Mouse (Mus musculus) thymus, adult 2 months (tissue): ENCODE data around the gene Gm17359. TPM values are rescaled to one million over a fixed set of nuclear protein-coding genes. Genes with fewer than 3 reads are reported as not detected.

Experiments used
- DNase-seq: peaks from one replicate; pipeline ENCODE4 v3.0.0; 2021
- H3K27ac ChIP-seq: fragments of 200-500 bp; 2 replicates; pipeline ENCODE4 v1.5.1; 2012; ENCODE audit warnings: low read length, control low read depth; ENCODE audit not compliant: control insufficient read depth, insufficient read depth
- H3K27me3 ChIP-seq: fragments of 200-500 bp; 2 replicates; pipeline ENCODE4 v1.6.1; 2012; ENCODE audit warnings: mild to moderate bottlenecking, low read length, moderate library complexity, mixed read lengths; ENCODE audit not compliant: control insufficient read depth, insufficient read depth
- H3K36me3 ChIP-seq: fragments of 200-500 bp; 2 replicates; pipeline ENCODE4 v1.6.1; 2012; ENCODE audit warnings: mild to moderate bottlenecking, low read length, moderate library complexity; ENCODE audit not compliant: control insufficient read depth, insufficient read depth
- H3K4me1 ChIP-seq: fragments of 200-500 bp; replicated peaks from 2 replicates; pipeline ENCODE4 v1.6.1; 2012; ENCODE audit warnings: low read length; ENCODE audit not compliant: control insufficient read depth, insufficient read depth
- H3K4me3 ChIP-seq: fragments of 200-500 bp; 2 replicates; pipeline ENCODE4 v1.5.1; 2012; ENCODE audit warnings: mild to moderate bottlenecking, low read length, control low read depth, moderate library complexity; ENCODE audit not compliant: control insufficient read depth, insufficient read depth
- CTCF ChIP-seq: fragments of 200-500 bp; IDR thresholded peaks from 2 replicates; pipeline ENCODE4 v1.5.1; 2012; ENCODE audit warnings: mild to moderate bottlenecking, control low read depth, low read length, moderate library complexity, borderline replicate concordance; ENCODE audit not compliant: control insufficient read depth, poor library complexity, insufficient read depth; ENCODE audit errors: extremely low read depth
- POLR2A ChIP-seq: fragments of 200-500 bp; IDR thresholded peaks from 2 replicates; pipeline ENCODE4 v1.6.1; 2012; ENCODE audit warnings: mild to moderate bottlenecking, low read length, control low read depth, moderate library complexity; ENCODE audit not compliant: control insufficient read depth, poor library complexity, insufficient read depth; ENCODE audit errors: extremely low read depth
- WGBS: fragments of 180-500 bp; shearing (Covaris S2); methylation state at CpG from one replicate; pipeline ENCODE4 v1.1.7; 2018; 5-methylcytosine and 5-hydroxymethylcytosine counted together
- polyA plus RNA-seq: library from polyadenylated mRNA; depleted of rRNA; stranded (reverse); fragments of >200 nt; gene quantifications from 2 replicates; pipeline ENCODE4 v1.2.3, GENCODE M21; 2012

The Gm17359 gene
- polyA plus RNA-seq, 1 experiment = 0.11 TPM

DNA sequence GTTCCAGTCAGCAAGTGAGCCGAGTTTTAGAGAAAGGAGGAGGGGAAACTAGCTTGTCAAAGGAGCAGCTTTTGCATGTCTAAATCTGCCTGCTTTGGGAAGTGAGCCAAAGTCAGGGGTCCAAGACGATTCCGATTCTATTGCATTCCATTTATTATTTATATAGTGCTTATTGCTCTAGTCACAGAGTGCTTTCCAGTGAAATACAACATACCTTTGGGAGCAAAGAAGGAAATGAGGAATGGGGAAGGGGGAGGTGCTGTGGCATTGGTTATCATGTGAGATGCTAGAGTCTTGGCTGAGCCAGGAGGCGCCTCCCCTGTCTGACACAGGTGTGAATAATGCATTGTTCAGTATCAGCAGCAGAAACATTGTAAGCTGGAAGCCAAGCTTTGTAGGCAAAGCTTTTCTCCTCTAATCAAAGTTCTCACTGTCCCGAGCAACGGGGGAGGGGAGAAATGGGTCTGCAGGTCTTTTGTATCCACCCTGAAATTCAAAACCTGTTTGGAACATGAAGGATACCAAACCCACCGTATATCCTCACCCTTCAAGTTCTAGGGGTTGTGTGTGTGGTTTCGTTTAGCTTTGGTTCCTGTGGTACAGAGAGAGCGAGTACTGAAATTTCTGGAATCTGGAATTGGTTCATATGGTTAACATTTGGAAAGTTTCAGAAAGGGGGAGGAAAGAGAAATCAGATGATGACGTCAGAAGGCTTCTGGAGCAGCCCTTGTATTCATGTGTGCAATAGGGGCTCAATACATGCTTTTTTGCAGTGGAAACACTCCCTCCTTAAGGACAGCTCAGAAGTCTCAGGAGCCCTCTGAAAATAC is 11.5 kb upstream of the Gm17359 start:
- 79% methylated on average over 10 of the region's 10 CpGs for WGBS
- DNase-seq = no peak
- TF ChIP-seq POLR2A (no peak), CTCF (no peak)

DNA sequence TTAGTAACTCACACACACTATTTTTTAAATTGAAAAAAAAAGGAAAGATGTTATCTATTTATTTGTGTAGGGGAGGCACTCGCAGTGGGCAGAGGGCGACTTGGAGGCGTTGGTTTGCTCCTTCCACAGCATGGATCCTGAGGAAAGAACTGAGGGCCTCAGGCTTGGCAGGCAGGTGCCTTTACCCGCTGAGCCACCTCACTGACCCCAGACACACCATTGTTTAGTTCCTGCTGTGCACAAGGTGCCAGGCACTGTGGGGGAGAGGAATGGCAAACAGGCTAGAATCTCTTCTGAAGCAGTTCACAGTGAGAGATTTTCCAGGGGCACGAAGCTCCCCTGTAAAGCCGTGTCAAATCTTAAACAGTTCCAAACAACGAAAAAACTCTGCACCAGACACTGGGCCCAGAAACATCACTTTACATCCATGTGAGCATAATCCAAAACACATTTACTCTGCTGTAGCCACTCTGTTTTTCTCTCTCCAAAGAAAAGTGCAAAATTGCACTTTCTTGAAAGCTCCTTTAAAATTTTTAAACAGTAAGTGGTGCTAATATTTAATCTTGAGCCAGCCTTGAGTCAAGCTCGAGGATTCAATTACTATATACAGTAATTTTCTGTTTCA is 6.7 kb upstream of the Gm17359 start:
- no peak overlapping the region for H3K4me3 ChIP-seq
- no peaks in the 10 kb centered on the region for H3K4me1 ChIP-seq
- 87% methylated on average over 8 of the region's 8 CpGs for WGBS
- H3K27me3 ChIP-seq = no peaks in the 10 kb centered on the region
- no peak for DNase-seq
- H3K27ac ChIP-seq = no peak overlapping the region
- H3K36me3 ChIP-seq = no peaks in the 10 kb centered on the region
- TF ChIP-seq POLR2A (no peak), CTCF (no peak)

More for the DNA sequence above, 11.5 kb upstream of the Gm17359 start:
- Histone ChIP-seq H3K4me3 (no peak overlapping the region), H3K27me3 (no peaks in the 10 kb centered on the region), H3K4me1 (no peaks in the 10 kb centered on the region), H3K36me3 (no peaks in the 10 kb centered on the region), H3K27ac (no peak overlapping the region)

DNA sequence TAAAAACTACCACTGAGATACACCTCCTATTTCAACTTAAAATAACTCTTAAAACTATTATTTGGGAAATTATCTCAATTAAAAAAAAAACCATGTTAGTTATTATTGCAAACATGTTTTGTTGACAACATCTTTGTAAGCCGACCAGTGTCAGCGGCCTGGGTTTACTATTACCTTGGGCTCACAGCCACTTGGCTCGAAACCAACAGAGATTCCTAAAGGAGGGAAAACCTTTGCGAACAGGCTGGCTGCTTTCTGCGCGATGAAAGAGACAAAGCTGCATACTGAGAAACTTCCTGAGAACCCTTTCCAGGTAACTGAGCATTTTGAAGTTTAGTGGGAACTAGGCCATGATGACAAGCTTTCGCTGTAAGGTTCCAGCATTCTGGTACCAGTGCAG is 3.4 kb upstream of the Gm17359 start:
- TF ChIP-seq POLR2A (no peak), CTCF (no peak)
- no peak overlapping the region for H3K27ac ChIP-seq
- no peaks in the 10 kb centered on the region for H3K36me3 ChIP-seq
- WGBS = 97% methylated on average over 7 of the region's 7 CpGs
- H3K4me1 ChIP-seq = no peaks in the 10 kb centered on the region
- DNase-seq = no peak
- no peaks in the 10 kb centered on the region for H3K27me3 ChIP-seq
- H3K4me3 ChIP-seq = no peak overlapping the region

DNA sequence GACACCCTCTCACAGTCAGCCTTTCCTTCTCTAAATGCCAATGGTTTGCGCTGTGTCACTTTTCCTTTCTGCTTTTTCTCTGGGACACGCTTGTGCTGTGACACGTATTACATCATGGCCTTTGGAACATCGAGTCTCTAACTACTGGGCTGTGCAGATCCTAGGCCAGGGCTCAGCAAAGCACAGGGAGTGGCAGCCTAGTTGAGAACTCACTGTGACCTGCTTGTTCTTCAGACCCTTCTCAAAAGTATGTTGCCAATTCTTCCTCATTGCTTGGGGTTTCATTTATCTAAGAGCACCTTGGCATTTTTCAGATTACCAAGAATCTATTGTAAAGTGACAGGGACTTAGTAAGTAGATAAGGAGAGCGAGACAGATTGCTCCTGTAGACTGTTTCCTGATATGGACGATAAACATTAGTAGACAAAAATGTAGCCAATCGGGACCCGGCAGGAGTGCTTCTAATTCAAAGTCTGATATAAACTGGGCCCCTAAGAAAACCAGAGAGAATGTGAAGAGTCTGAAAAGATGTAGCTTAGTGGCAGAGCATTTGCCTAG is 2.7 kb upstream of the Gm17359 start:
- no peaks in the 10 kb centered on the region for H3K36me3 ChIP-seq
- H3K27ac ChIP-seq = no peak overlapping the region
- no peaks in the 10 kb centered on the region for H3K4me1 ChIP-seq
- no peaks in the 10 kb centered on the region for H3K27me3 ChIP-seq
- H3K4me3 ChIP-seq = no peak overlapping the region
- no peak for DNase-seq
- WGBS = 94% methylated on average over 8 of the region's 8 CpGs
- TF ChIP-seq POLR2A (no peak), CTCF (no peak)

DNA sequence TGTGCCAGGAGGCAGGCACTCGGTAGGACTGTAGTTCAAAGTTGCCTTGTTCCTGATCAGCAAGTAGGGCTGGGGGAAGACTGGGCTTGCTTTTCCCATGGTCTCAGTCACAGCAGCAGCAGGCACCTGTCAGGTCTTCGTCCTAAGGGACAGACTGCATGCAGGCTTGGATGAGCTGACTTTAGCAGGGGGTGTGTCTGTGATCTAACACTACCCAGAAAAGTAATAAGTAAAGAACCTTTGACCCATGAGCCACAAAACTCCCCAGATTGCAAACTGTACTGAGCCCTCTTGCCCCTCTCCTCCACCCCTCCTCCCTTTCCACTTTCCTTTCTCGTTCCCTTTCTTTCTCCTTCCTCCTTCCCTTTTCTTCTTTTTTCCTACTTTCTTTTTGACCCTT is 4.3 kb downstream of the Gm17359 start:
- H3K27ac ChIP-seq = no peak overlapping the region
- no peak for DNase-seq
- H3K4me1 ChIP-seq = no peaks in the 10 kb centered on the region
- no peaks in the 10 kb centered on the region for H3K27me3 ChIP-seq
- H3K4me3 ChIP-seq = no peak overlapping the region
- no peaks in the 10 kb centered on the region for H3K36me3 ChIP-seq
- TF ChIP-seq POLR2A = no peak
- TF ChIP-seq CTCF = no peak
- 88% methylated on average over 3 of the region's 3 CpGs for WGBS

DNA sequence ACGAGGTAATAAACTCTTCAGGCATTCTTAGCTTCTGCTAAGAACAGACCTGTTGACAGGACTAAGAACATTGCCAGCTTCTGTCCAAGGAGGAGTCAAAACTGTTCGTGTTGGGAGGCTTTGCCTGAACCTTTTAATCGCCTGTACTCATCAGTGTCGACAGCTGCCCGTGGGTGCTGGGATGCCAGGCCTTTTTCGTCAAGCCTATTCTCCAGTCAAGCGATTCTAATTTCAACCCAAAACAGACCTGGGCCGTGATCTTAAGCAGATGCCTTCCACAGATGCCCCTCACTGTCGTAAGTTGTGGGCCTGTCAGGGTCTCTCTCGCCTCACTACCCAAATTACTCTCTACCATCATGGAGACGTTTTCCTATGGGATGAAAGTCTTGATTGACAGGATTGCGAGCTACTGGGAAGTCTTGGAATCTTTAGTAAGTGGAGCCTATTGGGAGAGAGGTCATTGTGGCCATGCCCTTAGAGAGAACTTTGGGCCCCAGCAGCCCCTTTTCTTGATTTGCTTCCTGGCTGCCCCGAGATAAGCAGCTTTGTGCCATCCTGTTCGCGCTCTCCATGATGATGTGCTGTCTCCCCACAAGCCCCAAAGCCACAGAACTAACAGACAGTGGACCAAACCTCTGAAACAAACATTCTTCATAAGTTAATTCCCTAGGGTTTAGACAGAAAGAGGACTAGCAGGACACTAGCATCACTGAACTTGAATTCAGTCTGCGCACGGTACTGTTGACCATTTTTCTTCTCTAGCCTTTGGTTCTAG is 6.7 kb downstream of the Gm17359 start:
- WGBS = 96% methylated on average over 17 of the region's 17 CpGs
- Histone ChIP-seq H3K4me1 (no peaks in the 10 kb centered on the region), H3K27ac (no peak overlapping the region), H3K36me3 (no peaks in the 10 kb centered on the region), H3K4me3 (no peak overlapping the region), H3K27me3 (no peaks in the 10 kb centered on the region)
- TF ChIP-seq POLR2A = no peak
- TF ChIP-seq CTCF = no peak
- no peak for DNase-seq
